Mouse (Mus musculus): ENCODE results near the gene Gpr157.

The Gpr157 gene

DNA sequence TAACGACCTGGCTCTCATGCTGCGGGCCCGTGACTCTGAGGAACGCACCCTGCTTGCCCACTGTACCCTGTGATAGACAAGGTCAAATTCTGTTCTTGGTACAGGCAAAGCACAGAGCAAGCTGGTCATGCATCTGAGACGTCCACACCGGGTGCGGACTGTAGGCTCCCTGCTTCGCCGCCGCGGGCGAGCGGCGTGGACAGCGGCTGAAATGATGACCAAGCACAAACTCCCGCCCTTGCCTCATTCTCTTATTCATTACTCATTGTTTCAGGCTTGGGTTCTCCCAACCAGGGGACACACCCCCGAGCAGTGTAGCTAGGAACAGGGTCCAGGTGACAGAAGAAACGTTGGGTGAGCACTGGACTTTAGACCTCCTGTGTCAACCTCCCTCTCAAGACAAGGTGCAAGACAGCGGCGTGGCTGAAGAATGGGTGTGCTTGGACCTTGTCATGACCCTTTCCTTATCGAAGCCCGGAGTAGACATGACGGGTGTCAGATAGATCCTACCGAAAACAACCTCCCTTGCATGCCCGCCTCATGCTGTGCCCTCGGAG, 27.4 kb downstream of the Gpr157 start:
- no peak for DNase-seq

DNA sequence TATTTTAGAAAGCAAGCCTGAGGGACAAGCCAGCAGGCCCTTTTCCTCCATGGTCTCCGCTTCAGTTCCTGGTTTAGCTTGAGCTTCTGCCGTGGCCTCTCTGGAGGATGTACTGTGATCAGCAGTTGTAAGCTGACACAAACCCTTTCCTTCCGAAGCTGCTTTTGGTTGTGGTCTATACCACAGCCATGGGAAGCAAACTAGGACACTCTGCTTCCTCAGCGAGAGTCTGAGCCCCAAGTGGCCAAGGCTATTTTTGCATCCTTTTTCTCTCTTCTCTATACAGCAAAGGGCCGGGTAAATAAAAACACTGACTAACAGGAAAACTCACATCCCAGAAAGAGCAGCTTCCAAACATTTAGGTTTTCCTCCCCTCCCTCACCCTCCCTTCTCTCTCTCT, 30.1 kb downstream of the Gpr157 start:
- DNase-seq = no peak

DNA sequence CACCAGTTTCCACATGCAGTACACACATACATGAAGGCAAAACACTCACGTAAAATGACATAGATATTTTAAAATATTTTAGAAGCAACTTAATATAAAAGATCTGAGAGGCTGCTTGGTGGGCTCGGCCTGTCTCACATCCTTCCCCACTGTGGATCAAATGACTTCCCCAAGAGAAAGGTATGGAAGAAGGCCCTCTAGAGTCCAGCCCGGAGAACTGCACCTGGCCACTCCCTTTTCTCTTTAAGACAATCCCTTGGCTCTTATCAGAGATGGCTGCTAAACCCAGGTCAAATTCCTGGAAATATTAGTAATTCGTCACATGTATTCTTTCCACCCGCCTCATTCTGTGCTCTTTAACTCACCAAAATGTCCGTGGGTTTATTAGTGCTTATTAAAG, 31.0 kb downstream of the Gpr157 start:
- DNase-seq = no peak

DNA sequence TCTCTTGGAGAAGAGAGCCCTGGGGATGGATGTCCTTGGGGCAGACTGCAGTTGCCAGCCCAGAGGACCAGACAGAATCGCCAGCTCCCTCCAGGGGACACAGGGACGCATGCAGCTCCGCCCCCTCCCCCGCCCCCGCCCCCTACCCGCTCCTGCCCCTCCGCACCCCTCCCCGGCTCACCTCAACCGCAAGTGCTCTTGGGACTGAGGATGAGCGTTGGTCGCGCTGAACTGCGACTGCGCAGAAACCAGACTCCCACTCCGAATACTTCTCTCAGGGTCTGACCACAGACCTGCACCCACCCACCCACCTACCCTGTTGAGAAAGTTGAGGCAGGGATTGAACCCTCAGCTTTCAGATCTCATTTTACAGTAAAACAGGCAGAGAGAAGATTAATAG, 31.9 kb downstream of the Gpr157 start, which contains the start of gene Slc2a5:
Gene Slc2a5 (plus strand): TSS at position 229 of the 400 bp plus-strand sequence.
- DNase-seq = no peak

DNA sequence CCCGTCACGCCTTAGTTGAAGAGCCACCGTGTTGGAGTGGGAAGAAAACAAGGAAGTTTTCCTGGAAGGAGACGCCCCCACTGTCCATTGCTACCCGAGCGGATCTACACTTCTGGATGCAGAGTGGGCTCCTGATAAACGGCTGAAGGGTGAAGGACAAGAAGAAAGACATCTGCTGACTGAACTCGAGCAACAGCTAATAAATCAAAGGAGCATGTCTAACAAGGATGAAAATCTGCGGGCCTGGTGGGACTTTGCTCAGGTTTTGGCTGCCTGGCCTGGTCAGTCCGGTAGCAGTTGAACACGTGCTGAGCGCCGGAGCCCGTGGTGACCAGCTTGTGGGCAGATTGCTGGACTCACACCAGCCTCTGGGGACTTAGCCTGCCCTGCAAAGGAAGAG, 32.5 kb downstream of the Gpr157 start:
- peak; percentile 73 for DNase-seq

DNA sequence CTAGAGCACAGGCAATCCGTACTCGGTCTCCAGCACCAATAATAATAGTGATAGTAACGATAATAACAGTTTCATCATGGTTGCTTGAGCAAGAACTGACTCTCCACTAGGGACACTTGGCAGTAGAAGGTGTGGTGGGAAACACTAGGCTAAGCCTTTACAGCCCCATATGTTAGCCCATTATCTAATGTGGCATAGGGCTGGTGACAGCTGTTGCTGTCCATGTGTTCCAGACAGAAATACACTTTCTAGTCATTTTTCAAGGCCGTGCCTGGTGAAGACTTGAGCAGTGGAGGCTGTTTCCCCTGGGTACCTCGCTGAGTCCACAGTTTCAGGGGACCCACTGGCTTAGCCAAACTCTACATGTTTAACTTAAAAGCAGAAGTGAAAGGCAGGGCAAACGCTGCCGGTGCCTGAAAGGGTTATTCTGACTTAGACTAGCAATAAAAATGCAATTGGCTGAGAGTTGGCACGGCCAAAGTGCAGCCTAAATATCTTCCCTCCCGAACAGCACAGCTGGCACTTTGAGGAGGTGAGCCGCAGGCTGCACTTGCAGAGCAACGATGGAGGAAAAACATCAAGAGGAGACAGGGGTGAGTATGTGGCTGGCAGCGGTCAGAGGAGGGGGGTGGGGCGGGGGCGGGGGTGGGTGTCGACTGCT, 33.1 kb downstream of the Gpr157 start:
- peak; percentile 57 for DNase-seq

DNA sequence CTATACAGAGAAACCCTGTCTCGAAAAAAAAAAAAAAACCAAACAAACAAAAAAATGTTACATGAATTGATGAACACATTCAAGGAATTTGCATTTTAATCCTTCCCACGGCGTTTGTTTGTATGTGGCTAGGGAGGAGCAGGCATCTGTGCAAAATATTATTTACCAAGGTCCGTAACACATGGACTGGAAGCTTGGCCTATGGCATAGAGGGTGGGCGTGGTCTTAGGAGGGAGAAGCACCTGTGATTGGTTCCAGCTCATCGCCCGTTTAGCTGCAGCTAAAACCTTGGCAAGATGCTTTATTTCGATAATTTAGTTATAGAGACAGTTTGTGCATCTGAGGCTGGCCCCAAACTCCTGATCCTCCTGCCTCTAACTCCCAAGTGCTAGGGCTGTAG, 34.3 kb downstream of the Gpr157 start:
- no peak for DNase-seq

DNA sequence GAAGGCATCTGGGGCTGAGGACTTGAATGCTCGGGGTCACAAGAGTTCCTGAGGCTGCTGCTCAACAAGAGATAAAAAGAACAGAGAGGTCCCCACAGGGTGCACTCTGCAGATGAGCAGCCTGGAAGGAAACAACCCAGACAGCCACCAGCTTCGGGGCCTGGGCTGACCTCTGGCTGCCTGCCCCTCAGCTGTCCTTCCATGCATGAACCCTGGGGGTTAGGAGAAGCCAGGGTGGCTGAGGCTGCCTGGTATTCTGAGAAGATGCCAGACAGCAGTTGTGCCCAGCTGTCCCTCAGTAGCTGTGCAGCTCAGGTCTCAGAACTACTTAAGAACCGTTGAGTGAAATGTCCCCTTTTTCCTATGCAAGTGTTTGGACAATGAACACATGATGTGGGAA, 35.3 kb downstream of the Gpr157 start:
- no peak for DNase-seq

DNA sequence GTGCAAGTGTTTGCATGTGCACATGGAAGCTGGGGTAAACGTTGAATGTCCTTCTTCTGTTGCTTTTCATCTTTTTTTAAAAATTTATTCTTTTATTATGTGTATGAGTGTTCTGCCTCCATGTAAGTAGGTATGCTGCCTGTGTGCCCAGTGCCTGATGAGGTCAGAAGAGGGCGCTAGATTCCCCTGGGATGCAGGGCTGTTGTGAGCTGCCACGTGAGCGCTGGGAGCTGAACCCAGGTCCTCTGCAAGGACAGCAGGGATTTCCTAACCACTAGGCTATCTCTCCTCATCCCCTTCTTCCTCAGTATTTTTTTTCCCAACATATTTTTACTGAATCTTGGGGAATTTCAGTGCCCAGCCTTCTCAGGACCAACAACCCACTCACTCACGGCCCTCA, 39.2 kb downstream of the Gpr157 start:
- no peak for DNase-seq

DNA sequence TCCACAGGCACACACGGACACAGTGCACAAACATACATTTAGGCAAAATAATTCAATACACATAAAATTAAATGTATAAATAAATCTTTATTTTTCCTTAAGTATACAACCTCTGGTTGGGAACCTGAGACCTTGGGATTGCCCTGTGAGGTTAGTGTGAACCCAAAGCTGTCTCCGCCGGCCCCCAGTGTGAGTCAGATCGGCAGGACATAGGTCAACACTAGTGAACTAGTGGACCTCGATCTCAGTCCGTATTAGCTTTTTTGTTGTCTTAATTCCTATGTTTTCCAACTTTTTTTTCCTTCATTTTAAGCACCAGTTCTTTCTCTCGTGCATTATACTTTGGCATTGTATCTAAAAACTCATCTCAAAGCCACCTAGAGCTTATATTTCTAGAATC, 40.7 kb downstream of the Gpr157 start:
- no peak for DNase-seq

DNA sequence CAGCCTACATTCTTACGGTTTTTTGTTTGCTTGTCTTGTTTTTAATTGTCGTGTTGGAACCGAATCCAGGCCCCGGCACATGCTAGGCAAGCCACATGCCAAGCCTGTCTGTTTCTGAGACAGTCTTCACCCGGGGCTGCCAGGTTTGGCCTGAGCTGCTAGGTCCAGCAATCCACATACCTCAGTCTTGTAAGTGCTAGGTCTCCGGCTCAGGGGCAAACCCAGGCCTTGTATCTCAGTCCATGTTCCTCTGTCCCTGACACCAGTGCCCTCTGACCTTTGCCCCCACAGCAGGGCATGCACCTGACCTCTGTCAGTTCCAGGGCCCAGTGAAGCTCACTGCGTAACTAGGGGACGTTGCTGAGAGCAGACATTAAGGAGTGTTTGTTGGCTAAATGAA, 41.4 kb downstream of the Gpr157 start:
- DNase-seq = no peak

DNA sequence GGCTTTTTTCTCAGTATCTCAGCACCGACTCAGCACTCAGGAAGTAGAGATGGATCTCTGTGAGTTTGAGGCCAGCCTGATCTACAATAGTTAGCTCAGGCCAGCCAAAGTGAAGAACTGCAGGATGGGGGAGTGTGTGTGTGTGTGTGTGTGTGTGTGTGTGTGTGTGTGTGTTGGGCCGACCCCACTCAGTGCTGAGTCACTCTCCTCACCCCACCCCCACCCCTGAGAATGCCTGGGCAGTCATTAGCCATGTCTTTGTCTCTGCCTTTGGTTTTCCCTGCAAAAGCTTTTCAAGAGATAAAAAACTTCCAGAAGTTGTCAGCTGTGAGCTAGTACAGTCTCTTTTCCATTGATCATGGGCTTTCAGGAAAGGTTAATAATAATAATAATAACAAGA, 43.5 kb downstream of the Gpr157 start:
- no peak for DNase-seq

DNA sequence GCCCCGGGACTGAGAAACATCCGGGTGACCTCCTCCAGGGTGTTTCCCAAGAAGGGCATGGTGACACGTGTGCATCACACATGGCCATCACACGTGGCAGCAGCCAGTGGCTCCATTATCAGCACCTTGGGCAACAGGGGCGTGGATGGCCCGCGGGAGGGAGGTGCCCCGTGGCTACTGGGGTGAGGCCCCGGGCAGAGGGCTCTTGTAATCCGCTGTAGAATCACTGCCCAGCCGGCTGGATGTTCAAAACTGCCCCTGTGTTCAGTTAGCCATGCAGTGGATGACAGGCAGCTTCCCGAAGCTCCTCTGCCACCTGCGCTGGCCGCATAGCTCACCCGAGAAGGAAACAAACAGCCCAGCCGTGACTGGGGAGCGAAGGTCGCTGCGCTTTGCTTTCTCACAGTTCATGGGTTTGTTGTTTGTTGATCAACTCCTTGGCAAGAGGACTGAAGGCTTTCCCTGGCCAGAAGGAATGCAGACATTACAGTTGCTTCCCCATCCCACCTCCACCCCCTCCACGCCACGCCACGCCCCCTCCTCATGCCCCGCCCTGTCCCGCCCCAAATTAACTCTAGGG, 45.6 kb downstream of the Gpr157 start:
- peak; percentile 81 for DNase-seq

DNA sequence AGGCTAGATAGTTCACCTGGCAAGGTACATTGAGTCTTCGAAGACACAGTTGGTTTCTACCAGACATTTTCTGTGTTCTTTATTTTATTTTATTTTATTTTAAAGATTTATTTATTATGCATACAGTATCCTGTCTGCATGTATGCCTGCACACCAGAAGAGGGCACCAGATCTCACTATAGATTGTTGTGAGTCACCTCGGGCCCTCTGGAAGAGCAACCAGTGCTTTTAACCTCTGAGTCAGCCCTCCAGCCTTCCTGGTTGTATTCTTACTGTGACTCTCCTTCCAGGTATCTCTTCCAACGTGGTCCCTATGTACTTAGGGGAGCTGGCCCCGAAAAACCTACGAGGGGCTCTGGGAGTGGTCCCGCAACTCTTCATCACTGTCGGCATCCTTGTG, 48.1 kb downstream of the Gpr157 start:
- no peak for DNase-seq

DNA sequence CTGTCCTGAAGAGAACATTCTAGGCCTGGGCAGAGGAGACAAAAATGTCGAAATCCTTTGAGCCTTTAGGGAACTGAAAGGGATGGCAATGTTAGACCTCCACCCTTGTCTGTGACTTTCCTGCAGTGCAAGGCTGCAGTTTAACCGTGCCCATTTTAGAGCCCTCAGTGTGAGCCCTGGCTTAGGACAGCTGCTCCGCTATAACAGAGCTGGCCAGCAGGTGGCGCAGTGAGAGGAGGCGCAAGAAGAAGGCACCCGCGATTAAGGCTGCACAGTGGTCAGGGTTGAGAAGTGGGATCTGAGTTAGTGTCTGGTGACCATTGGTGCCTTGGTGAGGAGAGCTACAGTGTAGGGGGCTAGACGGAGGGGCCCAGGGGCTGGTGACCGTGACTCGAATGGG, 49.5 kb downstream of the Gpr157 start:
- peak; percentile 86 for DNase-seq

DNA sequence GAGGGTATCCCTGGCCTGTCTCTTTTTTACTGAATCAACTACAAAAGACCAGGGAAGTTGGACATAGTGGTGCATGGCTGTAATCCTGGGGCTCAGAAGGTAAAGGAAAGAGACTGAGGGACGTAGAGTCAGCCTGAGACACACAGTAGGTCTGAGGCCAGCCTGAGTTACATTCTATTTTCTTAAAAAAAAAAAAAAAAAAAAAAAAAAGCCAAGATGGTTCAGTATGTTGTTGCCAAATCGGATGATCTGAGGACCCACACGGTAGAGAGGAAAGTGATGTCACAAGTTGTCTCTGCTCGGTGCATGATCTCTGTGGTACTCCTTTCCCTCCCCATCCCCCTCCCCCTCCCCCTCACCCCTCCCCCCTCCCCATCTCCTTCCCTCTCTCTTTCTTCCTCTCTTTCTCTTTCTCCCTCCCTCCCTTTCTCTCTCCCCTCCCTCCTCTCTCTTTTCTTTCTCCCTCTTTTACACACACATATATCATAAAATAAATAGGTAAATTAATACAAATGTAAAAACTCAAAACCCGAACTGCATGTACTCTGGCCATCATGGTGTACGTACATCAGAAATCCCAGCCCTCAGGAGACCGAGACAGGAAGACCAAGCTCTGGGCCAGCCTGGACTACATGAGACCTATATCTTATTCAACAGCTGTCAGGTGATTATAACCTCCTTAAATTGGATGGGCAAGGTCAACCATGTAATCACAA, 50.4 kb downstream of the Gpr157 start:
- DNase-seq = no peak

DNA sequence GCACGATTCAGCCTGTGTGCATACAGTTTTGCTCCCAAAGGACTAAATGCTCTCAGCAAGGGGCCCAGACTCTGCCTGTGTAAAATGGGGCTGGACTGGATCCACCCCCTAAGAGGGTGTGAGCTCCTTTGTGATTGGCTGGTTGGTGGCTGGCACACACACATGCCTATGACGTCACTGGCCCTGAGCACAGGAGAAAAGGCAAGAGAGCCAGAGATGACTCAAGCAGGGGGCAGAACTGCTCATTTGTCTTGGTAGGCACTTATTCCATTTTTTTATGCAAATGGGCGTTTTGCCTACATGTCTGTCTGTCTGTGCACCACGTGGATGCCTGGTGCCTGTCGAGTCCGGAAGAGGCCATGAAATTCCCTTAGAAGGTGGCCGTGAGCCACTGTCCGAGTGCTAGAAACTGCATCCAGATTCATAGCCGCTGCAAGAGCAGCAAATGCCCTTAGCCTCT, 50.9 kb downstream of the Gpr157 start:
- peak; percentile 65 for DNase-seq

DNA sequence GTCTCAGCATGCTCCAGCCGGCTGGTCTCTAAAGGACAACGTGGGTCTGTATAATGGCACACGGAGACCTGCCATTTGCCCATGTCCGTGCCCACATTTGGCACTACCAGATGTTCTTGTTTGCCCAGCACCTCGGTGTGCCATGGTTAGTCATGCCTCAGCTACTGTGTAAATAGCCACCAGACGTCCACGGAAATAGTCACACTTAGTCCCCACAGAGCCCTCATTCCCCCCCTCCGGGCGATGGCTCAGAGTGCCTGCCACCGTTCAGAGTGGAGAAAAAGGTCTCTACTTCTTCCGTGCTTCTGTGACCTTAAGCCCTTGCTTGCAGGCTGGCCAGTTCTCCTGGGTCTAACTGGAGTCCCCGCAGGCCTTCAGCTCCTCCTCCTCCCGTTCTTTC, 51.9 kb downstream of the Gpr157 start:
- DNase-seq = no peak

DNA sequence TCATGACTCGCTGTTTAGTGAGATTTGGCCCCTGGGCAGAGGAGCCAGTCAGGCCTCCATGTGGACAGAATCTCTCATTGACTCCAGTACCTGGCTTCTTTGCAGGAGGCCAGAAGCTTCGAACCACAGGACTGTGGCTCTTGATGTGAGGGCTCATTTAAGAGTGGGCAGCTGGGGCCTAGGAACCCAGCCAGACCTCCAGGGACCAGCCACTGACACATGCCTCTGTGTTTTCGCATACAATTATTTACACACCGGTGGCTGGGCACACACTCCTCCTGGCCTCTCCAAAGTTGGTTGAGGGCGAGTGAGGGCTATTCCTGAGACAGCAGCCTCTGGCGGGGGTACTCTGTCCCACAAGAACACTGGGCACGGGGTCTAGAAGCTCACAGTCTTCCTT, 53.2 kb downstream of the Gpr157 start:
- DNase-seq = no peak

DNA sequence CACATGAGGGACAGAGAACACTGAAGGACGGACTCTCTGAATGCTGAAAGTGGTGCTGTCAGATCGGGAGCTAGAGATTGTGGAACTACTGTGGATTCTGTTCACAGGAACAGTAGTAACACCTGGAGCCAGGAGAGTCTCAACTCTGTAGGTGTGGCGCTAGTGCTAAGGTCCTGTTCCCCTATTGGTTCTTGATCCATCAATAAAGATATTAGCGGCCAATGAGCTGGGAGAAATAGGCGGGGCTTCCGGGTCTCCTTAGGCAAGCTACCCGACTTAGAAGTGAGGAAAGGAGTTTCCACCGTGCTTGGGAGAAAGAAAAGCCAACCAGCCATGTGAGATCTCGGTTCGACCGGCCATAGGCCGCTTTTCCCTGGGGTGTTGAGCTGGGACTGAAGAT, 57.1 kb downstream of the Gpr157 start:
- no peak for DNase-seq

DNA sequence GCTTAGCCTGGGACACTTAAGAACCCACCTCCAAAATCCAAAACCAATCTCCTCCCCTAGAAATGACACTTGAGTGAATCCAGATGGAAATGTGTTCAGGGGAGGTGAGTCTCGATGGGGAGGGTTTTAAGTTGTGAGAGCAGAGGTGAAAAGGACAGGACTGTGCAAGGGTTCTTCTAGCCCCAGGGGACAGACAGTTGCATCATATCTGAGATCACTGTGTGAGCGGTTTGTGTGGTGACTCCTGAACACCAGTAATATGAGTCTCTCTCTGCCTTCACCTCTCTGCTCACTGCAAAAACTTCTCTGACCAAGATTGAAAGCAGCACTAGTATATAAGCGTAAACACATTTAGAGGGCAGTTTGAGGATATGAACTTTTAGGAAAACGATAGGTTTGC, 59.1 kb downstream of the Gpr157 start:
- no peak for DNase-seq

DNA sequence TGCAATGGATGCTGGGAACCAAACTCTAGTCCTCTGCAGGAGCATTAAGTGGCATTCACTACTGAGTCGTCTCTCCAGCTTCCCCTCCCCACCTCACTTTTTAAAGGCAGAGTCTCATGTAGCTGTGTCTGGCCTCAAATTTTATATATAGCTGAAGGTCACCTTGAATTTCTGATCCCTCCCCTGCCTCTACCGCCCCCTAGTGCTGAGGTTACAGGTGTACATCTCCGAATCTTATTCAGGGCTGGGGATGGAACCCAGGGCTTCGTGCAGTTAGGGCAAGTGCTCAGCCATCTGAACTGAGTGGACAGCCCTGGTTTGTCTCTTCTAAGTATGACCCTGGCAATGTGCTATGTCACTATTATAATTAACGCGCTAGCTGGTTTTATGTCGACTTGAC, 63.9 kb downstream of the Gpr157 start:
- no peak for DNase-seq

DNA sequence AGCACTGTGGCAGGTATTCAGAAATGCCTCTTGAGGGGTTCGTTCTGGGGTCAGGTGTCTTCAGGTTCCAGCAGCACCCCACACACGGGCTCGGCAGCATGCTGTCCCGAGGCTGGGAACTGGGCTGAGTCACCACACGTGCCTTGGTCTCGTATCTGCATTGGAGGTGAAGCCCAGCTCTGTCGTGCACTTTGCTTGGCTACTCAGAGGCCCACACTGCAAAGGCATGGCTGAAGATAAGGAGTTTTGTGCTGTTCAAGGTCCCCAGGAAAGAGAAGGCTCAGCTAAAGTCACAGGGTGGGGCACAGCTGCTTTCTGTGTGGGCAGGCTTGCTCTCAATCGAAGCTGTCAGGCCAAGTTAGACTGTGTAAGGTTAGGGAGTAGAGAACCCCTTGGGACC, 65.3 kb downstream of the Gpr157 start:
- no peak for DNase-seq

DNA sequence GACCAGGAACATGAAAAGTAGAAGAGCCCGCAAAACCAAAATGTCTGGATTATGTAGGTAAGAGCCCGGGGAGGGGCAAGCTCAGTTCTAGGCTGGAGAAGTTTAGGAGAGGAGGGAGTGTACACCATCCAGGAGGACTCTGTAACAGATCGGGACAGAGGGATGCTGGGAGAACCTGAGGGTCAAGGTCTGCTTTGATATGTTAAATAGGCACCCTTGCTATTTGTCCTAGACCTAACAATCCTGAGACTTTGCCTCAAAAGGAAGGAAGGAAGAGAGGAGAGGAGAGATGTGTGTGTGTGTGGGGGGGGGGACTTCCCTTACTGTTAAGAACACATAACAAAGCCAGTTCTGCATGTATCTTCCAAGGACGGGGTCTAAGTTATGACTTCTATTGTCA, 68.1 kb downstream of the Gpr157 start:
- no peak for DNase-seq

All from kidney, postnatal 10 days (tissue).